In the genomic region with DNA sequence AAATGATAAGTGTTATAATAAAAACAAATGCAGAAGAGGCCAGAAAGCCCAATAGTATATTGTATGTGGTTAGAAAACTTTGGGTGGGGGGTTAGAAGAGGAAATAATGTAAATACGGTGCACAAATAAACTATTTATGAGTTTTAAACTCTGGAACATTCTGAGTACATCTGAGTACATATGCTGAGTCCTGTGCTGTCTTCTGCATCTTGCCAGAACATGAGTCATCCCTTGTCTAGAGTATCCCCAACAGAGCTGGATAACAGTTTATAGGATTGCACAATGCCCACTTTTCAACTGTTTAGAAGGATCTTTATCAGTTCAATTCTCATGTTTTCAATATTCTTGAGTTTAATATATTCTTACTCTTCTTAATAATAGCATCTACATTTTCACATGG, we compare ENCODE assay signal across 16 mouse cellular contexts.
"Had no signal": no experiment of that assay in that cellular context is flagged by ENCODE, and none has a peak within 500 bp of the region (broad histone marks: within the 10 kb centered on the region; RNA-seq: fewer than 3 reads in every experiment).

No protein-coding gene starts in this region.

- H3K9me3 ChIP-seq: lung, embryonic 15.5 days; megakaryocyte, embryonic 14.5 days; midbrain, embryonic 13.5 days; midbrain, embryonic 15.5 days; neural tube, embryonic 12.5 days had no signal

- H3K4me2 ChIP-seq: lung, embryonic 15.5 days; midbrain, embryonic 11.5 days; midbrain, embryonic 13.5 days; midbrain, embryonic 15.5 days; neural tube, embryonic 12.5 days had no signal

- H3K36me3 ChIP-seq: lung, embryonic 15.5 days; midbrain, embryonic 13.5 days; midbrain, embryonic 15.5 days; neural tube, embryonic 12.5 days had no signal

- H3K4me1 ChIP-seq: lung, embryonic 15.5 days; megakaryocyte, embryonic 14.5 days; midbrain, embryonic 13.5 days; midbrain, embryonic 15.5 days; neural tube, embryonic 12.5 days had no signal

- DNase-seq: liver, postnatal 0 days; lung, adult 2 months; lung, postnatal 14 days; lung, postnatal 36 days; right cerebral cortex, postnatal 25 days; thymus, adult 2 months; thymus, postnatal 25 days; thymus, postnatal 4 days had no signal

- ATAC-seq: liver, postnatal 0 days; lung, postnatal 0 days; midbrain, embryonic 13.5 days; midbrain, embryonic 15.5 days had no signal

- H3K4me3 ChIP-seq: lung, embryonic 15.5 days; megakaryocyte, embryonic 14.5 days; midbrain, embryonic 13.5 days; midbrain, embryonic 15.5 days; neural tube, embryonic 12.5 days had no signal

- H3K27ac ChIP-seq: lung, embryonic 15.5 days; macrophage; midbrain, embryonic 13.5 days; midbrain, embryonic 15.5 days; neural tube, embryonic 12.5 days had no signal

- H3K27me3 ChIP-seq: lung, embryonic 15.5 days; megakaryocyte, embryonic 14.5 days; midbrain, embryonic 13.5 days; midbrain, embryonic 15.5 days; neural tube, embryonic 12.5 days had no signal

- H3K9ac ChIP-seq: liver, postnatal 0 days; lung, embryonic 15.5 days; midbrain, embryonic 13.5 days; midbrain, embryonic 15.5 days; neural tube, embryonic 12.5 days had no signal
